Mouse (Mus musculus) hindbrain, postnatal 0 days (tissue): Measurements from ENCODE around the gene Isoc2a. TPM values are rescaled to one million over a fixed set of nuclear protein-coding genes. Genes with fewer than 3 reads are reported as not detected.
A peak's percentile ranks its signal among the peaks of the same experiment; 100 is the strongest.
"Not testable (repeated sequence)": the region's sequence is repeated elsewhere in the genome, so short reads cannot be mapped to it uniquely, and the experiment has no call there.

ENCODE experiments used
- ATAC-seq: fragments of 200-750 bp; cut with Nextera tagmentation; 2 replicates; pipeline ENCODE4 v1.8.0; 2017; ENCODE audit warnings: mild to moderate bottlenecking, moderate TSS enrichment, moderate library complexity
- DNase-seq: peaks from one replicate; pipeline ENCODE4 v3.0.0-alpha.2; 2015; ENCODE audit warnings: low spot score
- H3K27ac ChIP-seq: fragments of 300-500 bp; sonication (generic); 2 replicates; pipeline ENCODE4 v1.5.1; 2014; ENCODE audit warnings: mild to moderate bottlenecking
- H3K27me3 ChIP-seq: fragments of 300-500 bp; sonication (generic); 2 replicates; pipeline ENCODE4 v1.6.1; 2014; ENCODE audit warnings: low read length, mixed read lengths; ENCODE audit not compliant: insufficient read depth
- H3K36me3 ChIP-seq: fragments of 300-500 bp; sonication (generic); 2 replicates; pipeline ENCODE4 v1.6.1; 2014; ENCODE audit warnings: low read length, mixed read lengths; ENCODE audit not compliant: insufficient read depth
- H3K4me1 ChIP-seq: fragments of 300-500 bp; sonication (generic); 2 replicates; pipeline ENCODE4 v1.6.1; 2014; ENCODE audit warnings: antibody characterized with exemption, low read length, mixed read lengths; ENCODE audit not compliant: insufficient read depth
- H3K4me2 ChIP-seq: fragments of 300-500 bp; sonication (generic); 2 replicates; pipeline ENCODE4 v1.6.1; 2014; ENCODE audit warnings: low read depth, mild to moderate bottlenecking, low read length, moderate library complexity, mixed read lengths
- H3K4me3 ChIP-seq: fragments of 300-500 bp; sonication (generic); 2 replicates; pipeline ENCODE4 v1.5.1; 2014; ENCODE audit warnings: low read length
- H3K9ac ChIP-seq: fragments of 300-500 bp; sonication (generic); replicated peaks from 2 replicates; pipeline ENCODE4 v1.6.1; 2014; ENCODE audit warnings: mild to moderate bottlenecking, low read length, moderate library complexity, mixed read lengths
- H3K9me3 ChIP-seq: fragments of 300-500 bp; sonication (generic); 2 replicates; pipeline ENCODE4 v1.6.1; 2016; ENCODE audit warnings: low read length, mixed read lengths
- CTCF ChIP-seq: IDR thresholded peaks from 2 replicates; pipeline ENCODE4 v1.5.1; 2016; ENCODE audit warnings: antibody characterized with exemption, control low read depth, low read depth
- WGBS: fragments of 180-500 bp; shearing (Covaris S2); extraction: QIAGEN DNeasy Blood & Tissue Kit; methylation state at CpG from one replicate; pipeline ENCODE4 v1.1.7; 2014; 5-methylcytosine and 5-hydroxymethylcytosine counted together
- polyA plus RNA-seq: library from polyadenylated mRNA; unstranded; fragments of >200 nt; fragmentation: Nextera tagmentation; extraction: Ambion mirVana; gene quantifications from 2 replicates; pipeline ENCODE4 v1.2.1, GENCODE M21; 2015
- total RNA-seq: library from RNA; depleted of rRNA; stranded (reverse); fragments of >200 nt; gene quantifications from 2 replicates; pipeline ENCODE4 v1.2.3, GENCODE M21; 2014

Gene Isoc2a
- total and polyA plus RNA-seq, 2 experiments from 2014 or later, result 0.43 to 12.2 TPM

DNA sequence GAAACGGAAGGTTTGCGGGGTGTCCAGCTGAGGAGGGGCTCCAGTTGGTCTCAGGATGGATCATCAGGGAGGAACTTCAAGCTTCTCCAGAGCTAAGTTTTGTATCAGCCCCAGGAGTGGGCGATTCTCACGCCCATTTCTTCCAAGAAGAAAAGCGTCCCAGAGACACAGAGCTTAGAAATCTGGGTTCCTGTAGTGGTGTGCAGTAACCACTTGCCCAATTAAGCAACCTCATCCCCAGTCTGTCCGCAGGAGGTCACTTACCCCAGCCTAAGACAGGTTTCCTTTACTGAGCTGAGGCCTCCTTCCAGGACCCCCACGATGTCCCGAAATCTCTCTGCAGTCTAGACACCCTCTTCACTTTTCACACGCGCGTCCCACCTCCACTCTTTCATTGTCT lies 273 bp downstream of the Isoc2a start:
- H3K27ac ChIP-seq, result peak overlapping the region; percentile 60; the same call in 1 of the 2 replicates
- 8% methylated on average over 11 of the region's 11 CpGs for WGBS
- no peaks in the 10 kb centered on the region for H3K36me3 ChIP-seq
- H3K27me3 ChIP-seq, result no peaks in the 10 kb centered on the region
- peak overlapping the region; percentile 45 for H3K4me3 ChIP-seq
- TF ChIP-seq CTCF, result no peak
- H3K4me1 ChIP-seq, result peaks cover 7% of the 10 kb centered on the region; the same call in 1 of the 2 replicates
- H3K4me2 ChIP-seq, result peak overlapping the region; percentile 82
- H3K9ac ChIP-seq, result peak overlapping the region; percentile 49; the same call in 1 of the 2 replicates
- ATAC-seq (no peak), DNase-seq (no peak)
- H3K9me3 ChIP-seq, result no peaks in the 10 kb centered on the region

DNA sequence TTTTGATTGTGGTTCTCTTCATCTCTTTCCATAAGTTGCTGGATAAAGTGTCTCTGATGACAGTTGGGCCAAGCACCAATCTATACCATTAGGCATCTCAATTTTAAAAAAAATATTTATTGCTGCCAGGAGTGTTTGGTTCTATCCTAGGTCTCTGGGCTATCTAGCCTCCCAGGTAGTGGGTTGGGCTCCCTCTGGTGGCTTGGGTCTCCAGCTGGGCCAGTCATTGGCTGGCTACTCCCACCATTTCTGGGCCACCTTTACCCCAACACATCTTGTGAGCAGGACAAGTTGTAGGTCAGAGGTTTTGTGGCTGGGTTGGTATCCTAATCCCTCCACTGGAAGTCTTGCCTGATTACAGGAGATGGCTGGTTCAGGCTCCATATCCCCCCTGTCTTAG lies 1.2 kb downstream of the Isoc2a start:
- no peak; the same call in 1 of the 2 replicates for TF ChIP-seq CTCF
- DNase-seq (no peak), ATAC-seq (no peak)
- Histone ChIP-seq H3K36me3 (no peaks in the 10 kb centered on the region), H3K27me3 (no peaks in the 10 kb centered on the region), H3K27ac (no peak overlapping the region), H3K9ac (no peak overlapping the region), H3K4me3 (no peak overlapping the region), H3K4me1 (peaks cover 7% of the 10 kb centered on the region; the same call in 1 of the 2 replicates), H3K9me3 (no peaks in the 10 kb centered on the region), H3K4me2 (0 out of 2 replicates have a peak overlapping the region, but pooled peaks have one; percentile 82)

DNA sequence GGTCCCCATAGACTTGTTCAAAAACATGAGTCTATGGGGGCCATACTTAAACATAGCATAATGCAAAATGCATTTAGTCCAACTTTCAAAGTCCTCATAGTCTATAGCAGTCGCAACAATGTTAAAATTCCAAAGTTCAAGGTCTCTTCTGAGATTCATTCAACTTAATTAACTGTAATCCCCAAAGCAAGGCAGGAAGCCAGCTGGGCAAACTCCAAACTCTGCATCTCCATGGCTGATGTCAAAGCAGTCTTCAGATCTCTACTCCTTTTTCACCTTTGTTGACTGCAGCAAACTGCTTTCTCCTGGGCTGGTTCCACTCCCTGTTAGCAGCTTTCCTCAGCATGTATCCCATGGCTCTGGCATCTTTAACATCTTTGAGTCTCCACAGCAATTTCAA lies 2.1 kb downstream of the Isoc2a start:
- WGBS, result 70% methylated on average over 1 of the region's 1 CpGs
- not testable (repeated sequence) for H3K27me3 ChIP-seq, ATAC-seq, H3K27ac ChIP-seq, H3K9me3 ChIP-seq, DNase-seq, H3K36me3 ChIP-seq, H3K4me3 ChIP-seq, H3K4me2 ChIP-seq, H3K9ac ChIP-seq, H3K4me1 ChIP-seq

DNA sequence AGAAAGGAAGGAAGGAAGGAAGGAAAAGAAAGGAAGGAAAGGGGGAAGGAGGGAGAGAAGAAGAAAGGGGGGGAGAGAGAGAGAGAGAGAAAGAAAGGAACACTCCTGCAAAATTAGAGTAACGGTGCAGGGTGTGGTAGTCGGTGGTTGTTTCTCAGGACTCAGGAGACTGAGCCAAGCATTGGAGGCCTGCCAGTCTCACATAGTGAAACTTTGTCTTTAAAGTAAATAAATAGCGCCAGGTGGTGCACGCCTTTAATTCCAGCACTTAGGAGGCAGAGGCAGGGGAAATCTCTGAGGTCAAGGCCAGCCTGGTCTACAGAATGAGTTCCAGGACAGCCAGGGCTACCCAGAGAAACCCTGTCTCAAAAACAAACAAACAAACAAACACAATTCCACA lies 9.7 kb downstream of the Isoc2a start:
- no peak overlapping the region for H3K4me2 ChIP-seq
- ATAC-seq, result no peak
- TF ChIP-seq CTCF, result no peak
- H3K4me1 ChIP-seq, result no peaks in the 10 kb centered on the region
- no peak overlapping the region for H3K9ac ChIP-seq
- no peaks in the 10 kb centered on the region for H3K36me3 ChIP-seq
- DNase-seq, result no peak
- H3K9me3 ChIP-seq, result no peaks in the 10 kb centered on the region
- H3K4me3 ChIP-seq, result no peak overlapping the region
- no peak overlapping the region for H3K27ac ChIP-seq
- H3K27me3 ChIP-seq, result no peaks in the 10 kb centered on the region
- 66% methylated on average over 4 of the region's 4 CpGs for WGBS

DNA sequence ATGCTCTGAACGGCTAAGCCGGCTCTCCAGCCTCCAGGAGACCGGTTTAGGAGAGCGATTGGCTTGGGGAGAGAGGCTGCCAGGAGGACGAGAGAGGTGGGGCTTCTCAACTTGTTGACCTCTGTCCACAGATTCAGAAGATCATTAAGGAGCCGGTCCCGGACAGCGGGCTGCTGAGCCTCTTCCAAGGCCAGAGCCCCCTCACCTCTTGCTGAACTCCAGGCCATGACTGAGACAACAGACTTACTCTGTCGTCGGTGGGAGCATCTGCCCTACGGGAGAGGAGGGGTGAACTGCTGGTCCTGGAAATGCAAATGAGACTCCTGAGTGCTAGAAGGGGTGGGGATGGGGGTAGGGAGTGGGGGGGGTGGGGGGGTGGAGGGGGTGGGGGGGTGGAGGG lies 18.2 kb downstream of the Isoc2a start:
- no peak for TF ChIP-seq CTCF
- 65% methylated on average over 11 of the region's 11 CpGs for WGBS
- no peak overlapping the region for H3K4me2 ChIP-seq
- H3K27ac ChIP-seq, result no peak overlapping the region
- ATAC-seq (no peak), DNase-seq (no peak)
- H3K4me1 ChIP-seq, result 0 out of 2 replicates have a peak, but pooled peaks cover 6% of the 10 kb centered on the region
- no peak overlapping the region for H3K9ac ChIP-seq
- no peaks in the 10 kb centered on the region for H3K27me3 ChIP-seq
- no peaks in the 10 kb centered on the region for H3K36me3 ChIP-seq
- H3K9me3 ChIP-seq, result no peaks in the 10 kb centered on the region
- H3K4me3 ChIP-seq, result no peak overlapping the region

DNA sequence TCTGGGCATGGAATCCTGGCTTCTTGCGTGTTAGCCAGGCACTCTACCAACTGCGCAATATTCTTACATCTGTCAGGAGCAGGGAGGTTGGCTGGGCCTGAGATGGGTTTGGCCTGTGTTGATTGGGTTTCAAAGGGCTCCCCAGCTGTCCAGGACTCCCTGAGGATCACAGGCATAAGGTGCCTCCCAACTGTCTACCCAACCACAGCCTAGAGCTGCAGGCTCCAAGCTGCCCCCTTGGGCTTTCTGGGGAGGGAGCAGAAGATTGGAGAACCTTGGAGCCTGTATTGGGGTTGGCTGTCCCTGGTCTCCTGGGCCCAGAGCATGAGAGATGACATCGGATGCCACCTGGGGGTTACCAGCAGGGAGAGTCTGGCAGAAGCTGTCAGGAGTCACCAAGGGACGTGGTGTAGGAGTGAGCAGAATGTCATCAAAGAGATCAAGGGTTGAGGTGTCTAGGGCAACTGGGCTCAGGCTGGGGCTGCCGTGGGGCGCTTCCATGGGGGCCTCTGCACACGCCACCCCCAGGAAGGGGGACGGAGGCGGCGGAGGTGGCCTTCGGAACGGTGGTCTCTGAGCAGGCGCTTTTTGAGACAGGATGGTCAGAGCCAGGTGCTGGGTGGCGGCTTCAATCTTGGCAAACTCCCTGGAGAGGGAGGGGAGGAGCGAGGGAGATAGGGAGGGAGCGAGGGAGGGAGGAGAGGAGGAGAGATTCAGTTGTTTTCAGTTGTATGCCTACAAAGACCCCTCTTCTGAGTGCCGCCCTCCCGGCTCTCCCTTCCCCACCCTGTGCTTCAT lies 22.1 kb downstream of the Isoc2a start:
- H3K4me2 ChIP-seq, result peak overlapping the region; percentile 58
- 0 out of 2 replicates have a peak, but pooled peaks cover 6% of the 10 kb centered on the region for H3K4me1 ChIP-seq
- ATAC-seq (peak; percentile 61), DNase-seq (peak; percentile 46)
- H3K36me3 ChIP-seq, result no peaks in the 10 kb centered on the region
- TF ChIP-seq CTCF, result no peak
- H3K9me3 ChIP-seq, result no peaks in the 10 kb centered on the region
- WGBS, result 20% methylated on average over 18 of the region's 18 CpGs
- H3K27me3 ChIP-seq, result no peaks in the 10 kb centered on the region
- H3K27ac ChIP-seq, result peak overlapping the region; percentile 54
- H3K9ac ChIP-seq, result peak overlapping the region; percentile 49
- peak overlapping the region; percentile 33 for H3K4me3 ChIP-seq
